Mouse (Mus musculus) adrenal gland, postnatal 4 days (tissue): ENCODE data around the gene Pkdrej. TPM values are rescaled to one million over a fixed set of nuclear protein-coding genes. Genes with fewer than 3 reads are reported as not detected.
"Not testable (repeated sequence)": the region's sequence is repeated elsewhere in the genome, so short reads cannot be mapped to it uniquely, and the experiment has no call there.

Experiments
- DNase-seq, 2 experiments: peaks; one replicate each; pipeline ENCODE4 v3.0.0; 2021 to 2022; ENCODE audit warnings: low spot score in 2 of 2, mixed read lengths in 2 of 2
- total RNA-seq, 2 experiments: library from RNA; stranded (reverse); gene quantifications; 2 replicates each; pipeline ENCODE4 v1.2.3; 2021

The Pkdrej gene
- total RNA-seq, 2 experiments from 2014 or later = 0.45 to 0.48 TPM

GRCm38 (mm10) chr15:85810806-85811521, 10.6 kb downstream of the Pkdrej start:
- peak in 1 of 2 experiments; percentile 23 for DNase-seq

- DNase-seq = no peak
Measured at GRCm38 (mm10) chr15:85810462-85810805, 11.1 kb downstream of the Pkdrej start.

GRCm38 (mm10) chr15:85809091-85809490, 12.4 kb downstream of the Pkdrej start:
- DNase-seq = no peak

GRCm38 (mm10) chr15:85808434-85808833, 13.1 kb downstream of the Pkdrej start:
- DNase-seq = no peak

- DNase-seq = no peak
Measured at GRCm38 (mm10) chr15:85808031-85808430, 13.5 kb downstream of the Pkdrej start.

GRCm38 (mm10) chr15:85807404-85807803, 14.1 kb downstream of the Pkdrej start:
- no peak for DNase-seq

GRCm38 (mm10) chr15:85806886-85807285, 14.6 kb downstream of the Pkdrej start:
- DNase-seq = no peak

- DNase-seq = no peak
Measured at GRCm38 (mm10) chr15:85802931-85803330, 18.6 kb downstream of the Pkdrej start.

- DNase-seq = no peak
Measured at GRCm38 (mm10) chr15:85798676-85799075, 22.9 kb downstream of the Pkdrej start.

GRCm38 (mm10) chr15:85795516-85795915, 26.0 kb downstream of the Pkdrej start:
- DNase-seq = no peak

- no peak for DNase-seq
Measured at GRCm38 (mm10) chr15:85792819-85793218, 28.7 kb downstream of the Pkdrej start.

- no peak for DNase-seq
Measured at GRCm38 (mm10) chr15:85791449-85791848, 30.1 kb downstream of the Pkdrej start.

- DNase-seq = no peak
Measured at GRCm38 (mm10) chr15:85788633-85789032, 32.9 kb downstream of the Pkdrej start.

GRCm38 (mm10) chr15:85788051-85788450, 33.5 kb downstream of the Pkdrej start:
- DNase-seq = no peak

GRCm38 (mm10) chr15:85787482-85787881, 34.1 kb downstream of the Pkdrej start:
- DNase-seq = no peak

- DNase-seq = no peak
Measured at GRCm38 (mm10) chr15:85786711-85787110, 34.8 kb downstream of the Pkdrej start.

- no peak for DNase-seq
Measured at GRCm38 (mm10) chr15:85784341-85784740, 37.2 kb downstream of the Pkdrej start.

GRCm38 (mm10) chr15:85783146-85783545, 38.4 kb downstream of the Pkdrej start:
- no peak for DNase-seq

- not testable (repeated sequence) for DNase-seq
Measured at GRCm38 (mm10) chr15:85778891-85779290, 42.6 kb downstream of the Pkdrej start.

- no peak for DNase-seq
Measured at GRCm38 (mm10) chr15:85776771-85777170, 44.8 kb downstream of the Pkdrej start.

- DNase-seq = no peak
Measured at GRCm38 (mm10) chr15:85776241-85776640, 45.3 kb downstream of the Pkdrej start.

GRCm38 (mm10) chr15:85775001-85775400, 46.5 kb downstream of the Pkdrej start:
- DNase-seq = no peak

- DNase-seq = no peak
Measured at GRCm38 (mm10) chr15:85774419-85774818, 47.1 kb downstream of the Pkdrej start.
